Mouse (Mus musculus) embryo, embryonic 10.5 days (tissue): ENCODE measurements at regions not wholly inside any gene's neighbourhood (a gene's known extent, or its start where the extent isn't known, plus 50 kb on each side); places are given as distances from the start of the nearest gene placed in this dataset.
A peak's percentile ranks its signal among the peaks of the same experiment; 100 is the strongest.
"Not testable (repeated sequence)": the region's sequence is repeated elsewhere in the genome, so short reads cannot be mapped to it uniquely, and the experiment has no call there.

Experiments
- DNase-seq: peaks from one replicate; pipeline ENCODE4 v3.0.0-alpha.2; 2015; ENCODE audit warnings: low spot score

- peak; percentile 75 for DNase-seq
Observed at GRCm38 (mm10) chr16:42546229-42547163, 206.0 kb upstream of the Gap43 start.

GRCm38 (mm10) chr16:42517321-42517720, 176.9 kb upstream of the Gap43 start:
- DNase-seq, result no peak

GRCm38 (mm10) chr16:42515929-42516328, 175.5 kb upstream of the Gap43 start:
- no peak for DNase-seq

GRCm38 (mm10) chr16:42505107-42505506, 164.7 kb upstream of the Gap43 start:
- DNase-seq, result no peak

GRCm38 (mm10) chr16:42501713-42502112, 161.3 kb upstream of the Gap43 start:
- no peak for DNase-seq

GRCm38 (mm10) chr16:42501109-42501508, 160.7 kb upstream of the Gap43 start:
- DNase-seq, result not testable (repeated sequence)

GRCm38 (mm10) chr16:42499514-42499913, 159.1 kb upstream of the Gap43 start:
- no peak for DNase-seq

GRCm38 (mm10) chr16:42498368-42498767, 157.9 kb upstream of the Gap43 start:
- DNase-seq, result no peak

- no peak for DNase-seq
Observed at GRCm38 (mm10) chr16:42493596-42493995, 153.1 kb upstream of the Gap43 start.

GRCm38 (mm10) chr16:42488745-42489144, 148.3 kb upstream of the Gap43 start:
- DNase-seq, result no peak

- no peak for DNase-seq
Observed at GRCm38 (mm10) chr16:42479978-42480377, 139.5 kb upstream of the Gap43 start.

- DNase-seq, result no peak
Observed at GRCm38 (mm10) chr16:42466976-42467375, 126.5 kb upstream of the Gap43 start.

- DNase-seq, result no peak
Observed at GRCm38 (mm10) chr16:42456335-42456984, 116.0 kb upstream of the Gap43 start.

GRCm38 (mm10) chr16:42453338-42453737, 112.9 kb upstream of the Gap43 start:
- no peak for DNase-seq

GRCm38 (mm10) chr16:42449840-42450444, 109.5 kb upstream of the Gap43 start:
- no peak for DNase-seq

GRCm38 (mm10) chr16:42444863-42445423, 104.5 kb upstream of the Gap43 start:
- peak; percentile 55 for DNase-seq

- no peak for DNase-seq
Observed at GRCm38 (mm10) chr16:42444408-42444862, 104.0 kb upstream of the Gap43 start.

- DNase-seq, result peak; percentile 45
Observed at GRCm38 (mm10) chr16:42440822-42441221, 100.4 kb upstream of the Gap43 start.

GRCm38 (mm10) chr16:42431529-42431928, 91.1 kb upstream of the Gap43 start:
- DNase-seq, result no peak

GRCm38 (mm10) chr16:42416673-42417072, 76.2 kb upstream of the Gap43 start:
- no peak for DNase-seq

GRCm38 (mm10) chr16:42412031-42412430, 71.6 kb upstream of the Gap43 start:
- DNase-seq, result not testable (repeated sequence)

GRCm38 (mm10) chr16:42396596-42396995, 56.1 kb upstream of the Gap43 start:
- no peak for DNase-seq
